Mouse (Mus musculus): ENCODE measurements around the gene Tmem222. TPM values are rescaled to one million over a fixed set of nuclear protein-coding genes. Genes with fewer than 3 reads are reported as not detected.

Tmem222 gene
- polyA plus RNA-seq (2012; rRNA removed) (101 and 119 TPM in 2 replicates), polyA plus RNA-seq (2014; fragmentation: Nextera tagmentation; extraction: Ambion mirVana) (81.6 and 84.1 TPM in 2 replicates)

DNA sequence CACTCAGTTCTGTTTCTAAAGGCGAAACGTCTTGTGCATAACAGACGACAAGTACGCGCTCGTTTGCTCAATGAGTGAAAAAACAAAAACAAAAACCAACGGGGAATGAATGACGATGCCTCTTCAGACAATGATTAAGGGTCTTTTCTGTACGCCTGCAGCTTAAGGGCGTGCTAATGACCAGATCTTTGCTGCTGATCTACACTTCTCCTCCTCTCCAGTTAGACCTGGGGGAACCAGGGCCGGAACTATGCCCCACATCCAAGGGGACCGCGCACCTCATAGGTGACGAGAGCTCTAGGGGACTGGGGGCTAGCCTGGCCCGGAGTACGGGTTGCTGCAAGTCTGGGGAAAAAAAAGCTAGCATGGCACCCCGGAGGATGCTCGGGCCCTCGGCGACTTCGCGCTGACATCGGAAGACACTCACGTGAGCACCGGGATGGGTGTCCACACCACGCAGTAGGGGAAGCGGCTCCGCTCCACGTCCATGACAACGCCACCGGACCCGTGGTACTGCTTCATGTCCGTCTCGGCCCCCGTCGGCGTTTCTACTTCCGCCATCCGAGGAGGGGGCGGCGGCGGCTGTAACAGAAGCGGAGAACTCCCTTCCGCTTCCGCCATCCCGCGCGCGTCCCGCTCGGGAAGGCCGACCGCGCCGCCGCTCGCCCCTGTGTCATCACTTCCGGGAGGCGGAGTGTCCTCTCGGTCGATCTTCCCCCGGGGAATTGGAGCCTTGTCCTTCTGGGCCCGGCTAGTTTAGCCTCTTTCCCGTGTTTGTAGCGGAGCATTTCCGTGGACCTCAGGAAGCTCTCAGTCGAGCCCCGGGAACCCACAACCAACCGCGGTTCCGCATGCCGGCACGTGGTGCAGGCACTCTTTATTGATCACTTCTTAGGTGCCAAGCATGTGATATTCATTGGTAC lies at the start of gene Tmem222:
Tmem222 (minus strand) TSS at position 689 of the 923 bp plus-strand sequence.
- peak; percentile 90 for ATAC-seq (ENCODE audit: low FRiP score, low read depth)
- peak within 1 kb of the TSS; percentile 79 for H3K4me2 ChIP-seq (replicated peaks; ENCODE audit: low read depth, low read length, severe bottlenecking)
- DNase-seq (ENCODE audit: low spot score), result peak; percentile 96
- TF ChIP-seq POLR2A (IDR thresholded peaks at IDR 0.05; ENCODE audit: borderline replicate concordance, extremely low read depth, insufficient read depth, insufficient read length), result 0 out of 2 replicates have a peak, but pooled peaks have one; percentile 9
- H3K9me3 ChIP-seq (ENCODE audit: control insufficient read depth, low read length), result no peaks in the 10 kb centered on the region
- peak within 1 kb of the TSS; percentile 87 for H3K9ac ChIP-seq (ENCODE audit: low read depth, low read length, severe bottlenecking)
- H3K4me3 ChIP-seq (replicated peaks; ENCODE audit: low read length), result peak within 1 kb of the TSS; percentile 89
- H3K36me3 ChIP-seq (ENCODE audit: control insufficient read depth, insufficient read depth, low read length), result peaks cover 7% of the 10 kb centered on the region; the same call in 1 of the 2 replicates
- peaks cover 24% of the 10 kb centered on the region for H3K4me1 ChIP-seq (ENCODE audit: control insufficient read depth, insufficient read depth, low read length)
- H3K27ac ChIP-seq (replicated peaks; ENCODE audit: low read depth, low read length), result peak within 1 kb of the TSS; percentile 92
- H3K27me3 ChIP-seq (ENCODE audit: control insufficient read depth, insufficient read depth, low read length), result no peaks in the 10 kb centered on the region
- WGBS, result under 1% methylated on average over 73 of the region's 73 CpGs

DNA sequence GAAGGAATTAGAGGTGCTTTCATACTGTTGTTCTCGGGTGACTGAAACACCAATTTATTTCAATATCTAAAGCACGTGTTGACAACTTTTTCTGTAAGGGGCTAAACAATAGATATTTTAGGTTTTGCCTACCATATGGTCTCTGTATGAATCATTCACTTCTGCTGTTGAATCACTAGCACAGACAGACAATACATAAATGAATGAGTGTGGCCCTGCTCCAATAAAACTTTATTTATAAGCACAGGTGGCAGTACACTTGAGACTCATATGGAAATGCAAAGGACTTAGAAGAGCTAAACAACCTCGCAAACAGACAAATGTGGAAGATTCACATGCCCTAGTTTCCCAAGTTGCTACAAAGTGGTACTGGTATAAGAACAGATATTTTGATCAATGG lies 42.1 kb upstream of the Tmem222 start:
- Histone ChIP-seq H3K9me3 (ENCODE audit: control insufficient read depth, low read length) (no peaks in the 10 kb centered on the region), H3K4me3 (replicated peaks; ENCODE audit: low read length) (no peak overlapping the region), H3K27ac (replicated peaks; ENCODE audit: low read depth, low read length) (no peak overlapping the region), H3K4me1 (ENCODE audit: control insufficient read depth, insufficient read depth, low read length) (no peaks in the 10 kb centered on the region), H3K36me3 (ENCODE audit: control insufficient read depth, insufficient read depth, low read length) (peaks cover 15% of the 10 kb centered on the region), H3K9ac (ENCODE audit: low read depth, low read length, severe bottlenecking) (no peak overlapping the region), H3K27me3 (ENCODE audit: control insufficient read depth, insufficient read depth, low read length) (no peaks in the 10 kb centered on the region), H3K4me2 (replicated peaks; ENCODE audit: low read depth, low read length, severe bottlenecking) (no peak overlapping the region)
- ATAC-seq (ENCODE audit: low FRiP score, low read depth) (no peak), DNase-seq (ENCODE audit: low spot score) (no peak)
- no peak for TF ChIP-seq POLR2A (IDR thresholded peaks at IDR 0.05; ENCODE audit: borderline replicate concordance, extremely low read depth, insufficient read depth, insufficient read length)
- WGBS, result 90% methylated on average over 3 of the region's 3 CpGs

DNA sequence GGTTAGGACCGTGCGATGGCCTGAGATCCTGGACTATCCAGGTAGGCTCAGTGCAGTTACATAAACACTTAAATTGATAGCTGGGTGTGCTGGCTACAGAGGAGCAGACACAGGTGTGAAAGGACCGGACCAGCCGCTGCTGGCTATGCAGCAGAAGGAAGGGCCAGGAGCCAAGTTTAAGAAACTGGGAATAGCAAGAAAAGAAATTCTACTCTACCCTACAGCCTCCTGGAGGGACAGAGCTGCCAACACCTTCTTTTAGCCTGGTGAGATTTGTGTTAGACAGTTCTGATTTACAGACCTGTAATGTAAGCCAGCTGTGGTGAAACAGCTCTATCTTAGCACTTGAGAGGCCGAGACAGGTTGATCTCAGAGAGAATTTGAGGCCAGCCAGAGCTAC lies 38.4 kb upstream of the Tmem222 start:
- no peak overlapping the region for H3K4me2 ChIP-seq (replicated peaks; ENCODE audit: low read depth, low read length, severe bottlenecking)
- whole genome bisulfite sequencing, result 64% methylated on average over 5 of the region's 5 CpGs
- TF ChIP-seq POLR2A (IDR thresholded peaks at IDR 0.05; ENCODE audit: borderline replicate concordance, extremely low read depth, insufficient read depth, insufficient read length), result no peak

GRCm38 (mm10) chr4:133314896-133315295 lies 37.3 kb upstream of the Tmem222 start:
- DNase-seq (ENCODE audit: low spot score) (no peak), ATAC-seq (ENCODE audit: low FRiP score, low read depth) (no peak)
- no peak overlapping the region for H3K9ac ChIP-seq (ENCODE audit: low read depth, low read length, severe bottlenecking)
- no peaks in the 10 kb centered on the region for H3K4me1 ChIP-seq (ENCODE audit: control insufficient read depth, insufficient read depth, low read length)
- no peaks in the 10 kb centered on the region for H3K27me3 ChIP-seq (ENCODE audit: control insufficient read depth, insufficient read depth, low read length)
- H3K4me2 ChIP-seq (replicated peaks; ENCODE audit: low read depth, low read length, severe bottlenecking), result no peak overlapping the region
- WGBS, result 82% methylated on average over 8 of the region's 8 CpGs
- no peak overlapping the region for H3K4me3 ChIP-seq (replicated peaks; ENCODE audit: low read length)
- peaks cover 15% of the 10 kb centered on the region; the same call in 1 of the 2 replicates for H3K36me3 ChIP-seq (ENCODE audit: control insufficient read depth, insufficient read depth, low read length)
- no peaks in the 10 kb centered on the region for H3K9me3 ChIP-seq (ENCODE audit: control insufficient read depth, low read length)
- H3K27ac ChIP-seq (replicated peaks; ENCODE audit: low read depth, low read length), result no peak overlapping the region
- no peak for TF ChIP-seq POLR2A (IDR thresholded peaks at IDR 0.05; ENCODE audit: borderline replicate concordance, extremely low read depth, insufficient read depth, insufficient read length)

More for the DNA sequence above, 38.4 kb upstream of the Tmem222 start:
- ATAC-seq (ENCODE audit: low FRiP score, low read depth) (no peak), DNase-seq (ENCODE audit: low spot score) (no peak)
- Histone ChIP-seq H3K27ac (replicated peaks; ENCODE audit: low read depth, low read length) (no peak overlapping the region), H3K27me3 (ENCODE audit: control insufficient read depth, insufficient read depth, low read length) (no peaks in the 10 kb centered on the region), H3K4me1 (ENCODE audit: control insufficient read depth, insufficient read depth, low read length) (no peaks in the 10 kb centered on the region), H3K4me3 (replicated peaks; ENCODE audit: low read length) (no peak overlapping the region), H3K36me3 (ENCODE audit: control insufficient read depth, insufficient read depth, low read length) (peaks cover 18% of the 10 kb centered on the region; the same call in 1 of the 2 replicates), H3K9ac (ENCODE audit: low read depth, low read length, severe bottlenecking) (no peak overlapping the region), H3K9me3 (ENCODE audit: control insufficient read depth, low read length) (no peaks in the 10 kb centered on the region)

GRCm38 (mm10) chr4:133309948-133310347 lies 32.4 kb upstream of the Tmem222 start:
- ATAC-seq (ENCODE audit: low FRiP score, low read depth) (peak; percentile 50; the same call in 1 of the 2 replicates), DNase-seq (ENCODE audit: low spot score) (peak; percentile 86)
- TF ChIP-seq POLR2A (IDR thresholded peaks at IDR 0.05; ENCODE audit: borderline replicate concordance, extremely low read depth, insufficient read depth, insufficient read length), result no peak
- Histone ChIP-seq H3K9me3 (ENCODE audit: control insufficient read depth, low read length) (no peaks in the 10 kb centered on the region), H3K4me1 (ENCODE audit: control insufficient read depth, insufficient read depth, low read length) (no peaks in the 10 kb centered on the region), H3K9ac (ENCODE audit: low read depth, low read length, severe bottlenecking) (no peak overlapping the region), H3K27me3 (ENCODE audit: control insufficient read depth, insufficient read depth, low read length) (no peaks in the 10 kb centered on the region), H3K4me2 (replicated peaks; ENCODE audit: low read depth, low read length, severe bottlenecking) (no peak overlapping the region), H3K27ac (replicated peaks; ENCODE audit: low read depth, low read length) (no peak overlapping the region), H3K4me3 (replicated peaks; ENCODE audit: low read length) (no peak overlapping the region), H3K36me3 (ENCODE audit: control insufficient read depth, insufficient read depth, low read length) (peaks cover 23% of the 10 kb centered on the region)
- WGBS, result 0% methylated on average over 3 of the region's 3 CpGs
